Mouse (Mus musculus) hindlimb bud, embryonic 11.5 days (tissue): Measurements from ENCODE around the gene Dlst.

Source experiments
- DNase-seq: peaks from one replicate; pipeline ENCODE4 v3.0.0-alpha.2; 2012; ENCODE audit warnings: low read depth, low spot score; ENCODE audit errors: extremely low spot score

The Dlst gene

GRCm38 (mm10) chr12:85110698-85111592 lies at the start of gene Dlst, which contains the start of gene Prox2:
TSS of gene Dlst (plus strand) at chr12:85110833.
TSS of gene Prox2 (minus strand) at chr12:85110759.
- no peak for DNase-seq

DNA sequence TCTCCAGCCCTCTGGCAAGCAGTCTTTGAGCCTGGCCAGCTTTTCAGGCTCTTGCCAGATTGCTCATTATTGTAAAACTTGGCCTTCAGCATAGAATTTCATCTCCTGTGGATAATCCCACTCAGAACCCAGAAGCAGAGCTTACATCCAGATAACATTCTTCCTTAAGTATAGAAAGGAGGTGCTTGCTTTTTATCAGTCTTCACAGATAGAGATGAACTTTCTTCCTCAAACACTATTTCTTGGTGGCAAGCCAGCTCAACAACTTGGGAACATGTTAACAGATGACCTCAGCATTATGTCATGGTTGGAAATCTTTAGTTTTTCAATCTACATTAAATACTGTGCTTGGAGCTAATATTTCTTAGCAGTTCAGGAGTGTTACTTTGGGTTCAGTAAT lies 39.6 kb upstream of the Dlst start:
- DNase-seq, result no peak

DNA sequence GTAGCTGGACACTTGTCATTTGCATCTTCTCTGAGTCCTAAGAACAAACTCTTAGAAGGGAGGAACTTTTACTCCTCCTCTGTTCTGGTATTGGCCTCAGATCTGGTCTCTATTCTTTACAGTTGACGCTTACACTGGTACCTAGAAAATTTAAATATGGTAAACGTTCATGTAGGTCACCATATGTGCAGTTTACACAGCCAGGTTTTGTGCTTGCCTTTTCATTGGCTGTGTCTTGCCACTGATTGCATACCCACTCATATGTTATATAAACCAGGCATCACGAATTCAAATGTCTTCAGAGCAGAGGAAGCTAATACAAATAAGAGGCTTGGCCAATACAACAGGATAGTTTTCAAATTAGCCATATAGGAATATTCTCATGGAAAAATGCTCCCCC lies 33.5 kb upstream of the Dlst start:
- no peak for DNase-seq

- no peak for DNase-seq
Observed at GRCm38 (mm10) chr12:85084257-85084656, 26.4 kb upstream of the Dlst start.

DNA sequence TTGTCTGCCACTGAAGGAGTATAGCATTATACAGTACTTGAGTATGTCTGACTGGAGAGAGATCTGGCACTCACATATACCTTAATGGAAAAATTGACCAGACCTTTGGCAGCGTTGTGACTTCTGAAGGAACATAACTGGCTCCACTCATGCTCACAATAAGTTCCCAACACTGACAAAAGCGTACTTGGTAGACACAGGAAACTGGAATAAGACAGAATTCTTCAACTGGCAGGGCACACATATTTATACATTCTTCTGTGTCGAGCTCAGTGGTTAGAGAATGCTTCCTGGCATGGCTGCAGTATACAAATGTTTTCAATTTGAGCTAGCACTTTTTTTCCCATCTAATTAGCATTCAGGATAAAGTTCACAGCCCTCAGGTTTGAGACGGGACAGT lies 25.7 kb upstream of the Dlst start:
- DNase-seq, result no peak

DNA sequence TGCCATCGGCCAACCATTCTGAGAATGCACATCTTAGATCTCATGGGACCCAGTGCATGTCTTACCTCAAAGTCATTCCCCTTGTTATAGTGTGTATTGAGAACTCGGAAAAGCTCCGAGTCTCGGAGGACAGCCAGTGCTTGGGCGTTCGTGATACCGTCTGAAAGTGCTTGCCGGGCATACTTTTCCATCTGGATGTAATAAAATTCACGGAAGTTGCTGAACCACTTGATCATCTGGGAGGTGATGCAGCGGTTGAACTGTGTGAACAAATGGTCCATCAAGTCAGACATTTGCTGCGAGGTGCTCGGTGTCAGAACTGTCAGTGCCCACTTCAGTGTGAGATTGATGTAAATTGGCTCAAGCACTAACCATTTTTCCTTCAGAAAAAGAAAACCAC lies 22.8 kb upstream of the Dlst start:
- no peak for DNase-seq

DNA sequence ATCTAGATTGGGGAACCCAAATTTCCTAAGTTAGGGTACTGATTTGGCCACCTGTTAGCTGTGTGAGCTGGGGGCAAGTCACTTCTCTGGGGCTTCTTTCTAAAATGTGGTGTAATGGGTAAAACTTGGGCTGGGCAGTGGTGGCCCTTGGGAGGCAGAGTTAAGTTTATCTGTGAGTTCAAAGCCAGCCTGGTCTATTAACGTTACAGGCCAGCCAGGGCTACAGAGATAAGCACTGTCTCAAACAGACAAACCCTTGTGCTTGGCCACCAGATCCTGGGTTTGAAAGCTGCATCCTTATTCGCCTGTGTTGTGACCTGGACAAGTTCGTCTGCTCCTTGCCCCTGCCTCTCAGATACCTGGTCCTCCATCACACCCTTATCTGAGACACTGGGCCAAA lies 19.4 kb upstream of the Dlst start:
- DNase-seq, result no peak

GRCm38 (mm10) chr12:85092214-85092613 lies 18.4 kb upstream of the Dlst start:
- DNase-seq, result no peak

GRCm38 (mm10) chr12:85094010-85094409 lies 16.6 kb upstream of the Dlst start:
- no peak for DNase-seq

- DNase-seq, result no peak
Observed at GRCm38 (mm10) chr12:85094706-85095105, 15.9 kb upstream of the Dlst start.

DNA sequence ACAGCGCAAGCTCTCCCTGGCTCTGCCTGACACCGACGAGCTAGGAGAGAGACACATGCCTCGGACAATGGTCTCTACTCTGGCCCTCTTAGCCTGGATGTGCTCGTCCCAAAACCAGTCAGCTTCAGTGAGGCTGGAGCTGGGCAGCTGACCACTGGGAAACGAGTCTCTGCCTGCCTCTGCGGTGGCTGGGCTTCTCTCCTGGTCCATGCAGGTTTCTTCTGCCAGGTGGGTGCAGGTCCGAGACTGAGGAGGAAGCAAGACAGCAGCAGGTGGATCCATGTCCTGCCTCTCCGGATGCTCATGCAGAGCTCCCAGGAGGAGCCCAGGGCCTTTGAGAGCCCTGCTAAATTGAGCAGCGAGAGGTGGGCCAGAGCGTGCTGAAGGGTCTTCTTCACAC lies 15.5 kb upstream of the Dlst start:
- DNase-seq, result no peak

GRCm38 (mm10) chr12:85095859-85096258 lies 14.8 kb upstream of the Dlst start:
- DNase-seq, result no peak

DNA sequence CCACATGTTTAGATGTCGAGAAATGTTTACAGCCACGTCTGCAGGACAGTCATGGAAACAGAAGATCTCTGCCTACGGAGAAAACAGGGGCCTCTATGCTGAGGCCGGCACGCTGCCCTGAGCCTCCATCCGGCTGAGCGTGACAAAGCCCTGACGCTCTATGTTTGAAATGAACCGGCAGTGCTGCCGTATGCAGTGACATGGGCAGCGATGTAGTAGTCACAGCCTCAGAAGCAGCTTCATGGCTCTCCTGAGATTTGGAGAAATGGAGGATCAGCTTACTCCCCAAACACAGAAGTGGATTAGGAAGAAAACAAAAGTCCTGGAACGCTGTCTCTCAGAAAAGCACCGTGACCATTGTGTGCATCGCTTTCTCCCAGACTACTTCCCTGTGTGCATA lies 9.6 kb upstream of the Dlst start:
- DNase-seq, result no peak

DNA sequence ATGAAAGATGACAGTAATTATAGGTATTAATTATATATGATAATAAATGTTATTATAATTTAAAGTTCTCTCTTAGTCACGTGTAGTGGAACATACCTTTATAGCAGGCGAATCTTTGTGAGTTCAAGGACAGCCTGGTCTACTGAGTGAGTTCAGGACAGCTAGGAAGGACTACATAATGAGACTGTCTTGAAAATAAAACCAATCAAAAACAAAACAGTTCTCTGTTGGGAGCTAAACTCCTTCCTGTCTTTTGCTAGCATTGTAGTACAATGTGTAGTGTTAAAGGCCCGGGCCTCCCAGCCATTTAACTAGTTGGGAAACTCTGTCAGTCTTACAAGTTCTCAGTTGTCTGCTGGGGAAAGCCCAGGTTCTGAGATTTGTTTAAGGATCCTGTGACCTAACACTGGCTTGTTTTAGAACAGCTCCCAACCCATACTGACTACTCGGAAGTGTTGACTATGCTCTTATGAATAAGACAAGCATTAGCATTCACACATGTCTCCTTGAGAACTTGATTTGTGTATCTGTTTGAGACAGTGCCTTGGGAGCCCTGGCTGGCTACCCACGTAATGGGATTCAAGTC lies 9.0 kb upstream of the Dlst start:
- DNase-seq, result no peak

DNA sequence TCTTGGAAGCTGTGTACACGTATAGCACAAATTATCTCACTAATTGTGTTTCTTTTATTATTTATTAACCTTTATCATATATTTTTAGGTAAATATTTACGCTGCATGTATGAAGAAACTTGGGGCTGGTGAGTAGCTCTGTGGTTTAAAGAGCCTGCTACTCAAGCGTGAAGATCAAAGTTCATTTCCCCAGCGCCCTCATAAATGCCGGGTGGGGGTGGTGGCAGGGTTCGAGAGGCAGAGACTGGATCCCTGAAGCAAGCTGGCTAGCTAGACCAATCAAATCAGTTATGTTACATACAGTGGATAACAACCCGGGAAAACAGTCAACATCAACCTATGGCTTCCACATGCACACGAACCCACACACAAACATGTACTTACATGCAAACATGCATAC lies 7.5 kb upstream of the Dlst start:
- DNase-seq, result no peak

DNA sequence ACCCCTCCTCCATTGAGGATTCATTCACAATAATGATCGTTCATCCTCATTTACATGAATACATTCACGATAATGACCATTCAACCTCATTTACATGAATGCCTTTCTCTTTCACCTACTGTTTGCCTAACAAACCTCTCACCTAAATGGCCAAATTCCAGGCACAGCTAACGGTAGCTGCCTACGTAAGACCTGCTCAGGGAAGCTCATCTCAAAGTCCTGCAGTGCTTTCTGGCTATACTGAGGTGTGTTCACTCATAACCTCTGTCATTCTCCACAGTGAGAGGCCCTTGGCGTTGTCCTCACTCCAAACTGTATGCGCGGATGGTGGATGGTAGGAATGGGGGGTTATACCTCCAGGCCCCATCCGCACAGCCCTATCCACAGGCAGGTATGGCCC lies 5.8 kb upstream of the Dlst start:
- DNase-seq, result no peak

GRCm38 (mm10) chr12:85106292-85106691 lies 4.3 kb upstream of the Dlst start:
- no peak for DNase-seq

DNA sequence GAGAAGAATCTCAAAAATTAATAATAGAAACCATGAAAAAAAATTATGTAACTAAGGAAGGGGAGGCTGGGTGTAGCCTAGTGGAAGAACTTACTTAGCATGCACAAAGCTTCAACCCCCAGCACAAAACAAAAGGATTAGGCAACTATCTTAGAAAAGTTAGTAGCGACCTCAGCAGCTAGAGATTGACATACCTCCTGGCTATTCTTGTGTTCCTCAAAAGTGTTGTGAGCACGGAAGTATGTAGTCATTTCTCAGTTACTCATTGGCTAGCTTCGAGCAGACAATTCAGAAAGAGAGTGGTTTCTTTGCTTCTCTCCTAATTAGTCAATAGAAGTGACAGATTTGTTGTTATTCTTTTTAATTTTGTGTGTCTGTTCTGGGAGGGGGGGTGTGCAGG lies 2.0 kb upstream of the Dlst start:
- DNase-seq, result no peak

DNA sequence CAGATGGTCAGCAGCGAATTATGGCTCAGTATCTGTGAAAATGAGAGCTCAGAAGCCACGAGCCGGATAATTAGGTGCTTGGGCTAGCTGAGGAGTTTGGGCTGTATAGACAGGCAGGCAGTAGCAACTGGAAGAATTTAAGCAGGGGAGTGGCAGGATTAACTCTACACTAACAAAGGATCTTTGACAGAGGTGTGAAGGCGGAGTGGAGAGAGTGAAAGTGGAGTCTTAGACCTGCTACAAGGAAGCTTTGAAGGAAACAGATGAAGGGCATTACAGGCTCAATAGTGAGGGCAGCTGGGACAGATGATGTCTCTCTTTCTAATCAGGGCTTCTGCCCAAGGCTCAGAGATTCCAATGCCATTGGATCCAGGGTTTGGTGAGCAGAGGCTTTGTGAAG lies 1.2 kb upstream of the Dlst start:
- DNase-seq, result no peak

DNA sequence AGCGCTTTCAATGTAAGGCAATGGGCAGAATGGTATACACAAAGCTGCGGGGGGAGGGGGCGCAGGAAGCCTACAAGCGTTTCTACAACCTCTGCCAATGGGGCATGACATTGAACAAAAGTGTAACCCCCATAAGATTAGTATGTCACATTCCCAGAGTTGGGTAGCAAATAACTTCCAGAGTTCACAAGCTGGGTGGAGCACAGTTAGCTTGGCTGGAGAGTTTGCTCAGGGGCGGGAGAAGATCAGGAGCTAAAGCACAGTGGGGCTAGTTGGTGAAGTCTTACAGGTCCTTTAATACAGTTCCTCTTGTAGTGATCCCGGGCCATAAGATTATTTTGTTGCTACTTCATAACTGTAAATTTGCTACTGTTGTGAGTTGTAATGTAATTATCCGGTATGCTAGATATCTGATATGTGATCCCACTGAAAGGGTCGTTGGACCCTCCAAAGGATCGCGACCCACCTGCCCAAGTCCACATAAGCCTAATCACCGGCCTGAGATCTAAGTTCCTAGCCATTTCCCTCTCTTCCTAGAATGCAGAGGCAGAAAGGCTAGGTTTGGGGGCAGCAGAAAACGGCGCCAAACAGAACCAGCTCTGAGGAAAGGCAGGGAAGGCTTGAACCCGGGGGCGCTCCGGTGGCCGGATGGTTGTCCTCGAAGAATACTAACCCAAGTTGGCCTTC lies 479 bp upstream of the Dlst start:
- DNase-seq, result no peak

DNA sequence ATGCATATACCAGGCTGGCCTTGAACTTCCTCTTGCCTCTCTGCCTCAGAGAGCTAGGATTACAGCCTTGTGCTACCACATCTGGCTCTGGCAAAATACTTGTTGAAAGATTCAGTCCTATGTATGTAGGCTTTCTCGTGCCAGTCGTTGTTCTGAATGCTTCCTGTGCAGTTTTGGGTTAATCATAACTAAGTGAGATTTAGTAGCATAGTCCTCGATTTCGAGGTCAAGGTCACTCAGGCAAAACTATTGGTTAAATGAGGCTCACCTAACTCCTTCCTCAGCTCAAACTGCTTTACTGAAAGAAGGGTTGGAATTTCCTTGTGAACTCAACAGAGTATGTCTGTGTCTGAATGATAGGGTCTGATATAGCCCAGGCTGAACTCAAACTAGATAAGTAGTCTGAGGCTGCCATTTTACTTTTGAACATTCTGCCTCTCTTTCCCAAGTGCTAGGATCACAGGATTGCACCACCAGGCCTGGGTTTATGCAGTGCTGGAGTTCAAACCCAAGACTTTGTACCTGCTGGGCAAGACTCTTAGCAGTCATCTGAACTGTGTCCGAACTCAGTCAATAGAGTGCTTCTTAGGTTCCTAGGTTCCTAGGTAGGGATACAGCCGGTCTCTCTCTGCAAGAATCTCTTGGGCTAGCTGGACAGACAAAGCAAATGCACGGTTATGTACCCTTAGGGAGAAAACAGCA lies 2.1 kb downstream of the Dlst start:
- DNase-seq, result no peak
